Mouse (Mus musculus): Measurements from ENCODE around the gene Prss46.

DNA sequence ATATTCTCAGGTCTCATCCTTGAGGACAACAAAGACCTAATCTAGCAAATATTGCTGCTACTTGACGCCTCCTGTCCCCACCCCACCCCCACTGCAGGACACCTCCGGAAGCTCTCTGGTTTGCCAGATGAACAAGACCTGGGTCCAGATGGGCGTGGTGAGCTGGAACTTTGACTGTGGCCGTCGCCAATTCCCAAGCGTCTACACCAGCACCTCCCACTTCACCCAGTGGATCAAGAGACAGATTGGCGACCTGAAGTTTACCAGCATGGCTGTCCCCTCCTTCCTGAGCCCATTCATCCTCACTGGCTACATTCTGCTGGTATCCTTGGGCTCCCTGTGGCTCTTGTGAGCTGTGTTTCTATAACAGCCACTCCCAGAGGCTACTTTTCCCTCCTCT, 11.6 kb downstream of the Prss46 start:
- TF ChIP-seq CTCF (IDR thresholded peaks at IDR 0.05; ENCODE audit: extremely low read depth, insufficient read length, insufficient replicate concordance, low read depth, low read length) (no peak), POLR2A (IDR thresholded peaks at IDR 0.05; ENCODE audit: low read depth, low read length) (no peak)
